Mouse (Mus musculus) kidney, adult 2 months (tissue): ENCODE measurements around the gene Cd40.

Source experiments
- CTCF ChIP-seq: fragments of 200-500 bp; conservative IDR thresholded peaks from 2 replicates; pipeline ENCODE4 v1.5.1; 2011; ENCODE audit warnings: low read depth, mild to moderate bottlenecking, control low read depth, low read length, moderate library complexity, mixed read lengths; ENCODE audit not compliant: insufficient read depth, insufficient read length
- POLR2A ChIP-seq: fragments of 200-500 bp; IDR thresholded peaks from one replicate; pipeline ENCODE4 v1.6.1; 2011; ENCODE audit warnings: low read depth, low read length, control low read depth

- no peak for TF ChIP-seq POLR2A
- TF ChIP-seq CTCF: no peak
These were observed 65.3 kb downstream of the Cd40 start for GRCm38 (mm10) chr2:165120765-165121164.
